Mouse (Mus musculus) mature B cell (primary cell): ENCODE data around the gene Napepld.
"Not testable (repeated sequence)": the region's sequence is repeated elsewhere in the genome, so short reads cannot be mapped to it uniquely, and the experiment has no call there.

Experiments
- in situ Hi-C: fragments of 300-500 bp; cut with MboI; formaldehyde crosslinking; loops from 2 replicates; pipeline ENCODE4 v1.14.3; 2019

The Napepld gene

DNA sequence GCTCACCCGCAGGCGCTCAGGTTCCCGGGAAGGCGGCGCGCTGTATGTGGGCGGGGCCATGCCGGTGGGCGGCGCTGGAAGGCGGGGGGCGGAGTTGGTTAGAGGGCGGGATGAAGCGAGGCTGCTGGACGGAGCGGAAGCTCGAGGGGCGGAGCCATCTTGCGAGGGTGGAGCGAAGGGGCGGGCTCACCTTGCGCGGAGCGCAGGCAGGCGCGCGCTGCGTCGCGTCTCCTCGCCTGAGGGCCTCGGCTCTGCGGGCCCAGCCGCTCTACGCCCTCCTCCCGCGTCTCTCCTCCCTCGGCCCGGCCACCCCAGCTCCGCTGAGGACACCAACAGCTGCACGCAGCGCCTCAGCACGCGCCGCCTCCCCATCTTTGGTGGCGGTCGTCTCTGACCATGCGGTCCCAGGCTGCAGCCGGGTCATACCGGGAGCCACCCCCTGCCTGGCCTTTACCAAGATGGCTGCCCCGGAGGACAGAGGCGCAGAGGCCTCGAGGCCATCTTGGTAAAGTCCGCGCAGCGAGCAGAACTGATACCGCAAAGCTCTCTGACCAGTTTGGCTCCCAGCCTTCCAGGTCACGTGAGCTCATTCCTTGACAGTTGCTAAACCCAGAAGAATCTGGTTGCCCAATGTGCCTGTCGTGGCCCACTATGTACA lies at the start of gene Napepld:
Gene Napepld, minus strand, starts transcription at position 46 of the 658 bp plus-strand sequence.
- in situ Hi-C loops, result no loop called here

DNA sequence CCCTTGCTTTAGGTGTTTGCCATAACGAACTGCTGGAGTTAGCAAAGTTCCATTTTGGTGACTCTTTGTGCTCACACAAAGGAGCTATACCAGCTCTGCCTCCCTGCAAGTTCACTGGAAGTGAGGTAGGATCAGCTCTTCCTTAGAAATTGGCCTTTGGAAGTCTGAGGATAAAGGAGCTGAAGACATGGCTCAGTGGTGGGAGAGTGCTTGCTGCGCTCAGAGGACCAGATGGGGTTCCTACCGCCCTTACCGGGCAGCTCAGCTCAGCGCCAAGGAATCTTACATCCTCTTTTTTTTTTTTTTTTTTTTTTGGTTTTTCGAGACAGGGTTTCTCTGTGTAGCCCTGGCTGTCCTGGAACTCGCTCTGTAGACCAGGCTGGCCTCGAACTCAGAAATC lies 44.8 kb upstream of the Napepld start:
- in situ Hi-C loops, result no loop called here

DNA sequence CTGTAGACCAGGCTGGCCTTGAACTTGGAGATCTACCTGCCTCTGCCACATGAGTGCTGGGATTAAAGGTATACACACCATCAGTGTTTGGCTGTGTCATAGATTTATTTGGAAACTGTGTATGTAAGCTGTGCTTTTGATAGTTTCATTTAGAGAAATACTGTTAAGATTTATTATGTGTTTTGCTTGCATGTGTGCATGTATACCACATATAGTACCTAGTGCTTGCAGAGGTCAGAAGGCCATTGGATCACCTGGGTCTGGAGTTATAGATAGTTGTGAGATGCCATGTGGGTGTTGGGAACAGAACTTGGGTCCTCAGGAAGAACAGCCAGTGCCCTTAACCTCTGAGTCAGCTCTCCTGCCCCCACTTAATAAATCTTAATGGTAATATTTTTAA lies 43.5 kb upstream of the Napepld start:
- in situ Hi-C loops, result no loop called here

DNA sequence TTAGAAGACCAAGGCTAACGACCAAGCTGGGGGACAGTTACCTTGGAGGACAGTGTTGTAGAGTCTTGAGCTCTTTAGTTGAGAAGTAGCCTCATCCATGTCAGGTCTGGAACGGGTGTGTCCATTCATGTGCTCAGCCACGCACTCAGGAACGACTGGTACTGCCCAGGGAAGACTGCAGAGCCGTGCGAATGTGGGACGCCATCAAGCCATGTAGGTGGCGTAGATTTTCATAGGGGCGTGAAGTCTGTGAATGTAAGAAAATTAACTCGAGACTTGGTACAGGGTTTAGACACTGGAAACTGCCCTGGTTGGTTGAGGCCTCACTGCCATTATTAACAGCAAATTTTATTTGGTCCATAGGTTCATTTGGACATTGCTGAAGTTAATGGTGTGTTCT lies 42.4 kb upstream of the Napepld start:
- in situ Hi-C loops, result no loop called here

DNA sequence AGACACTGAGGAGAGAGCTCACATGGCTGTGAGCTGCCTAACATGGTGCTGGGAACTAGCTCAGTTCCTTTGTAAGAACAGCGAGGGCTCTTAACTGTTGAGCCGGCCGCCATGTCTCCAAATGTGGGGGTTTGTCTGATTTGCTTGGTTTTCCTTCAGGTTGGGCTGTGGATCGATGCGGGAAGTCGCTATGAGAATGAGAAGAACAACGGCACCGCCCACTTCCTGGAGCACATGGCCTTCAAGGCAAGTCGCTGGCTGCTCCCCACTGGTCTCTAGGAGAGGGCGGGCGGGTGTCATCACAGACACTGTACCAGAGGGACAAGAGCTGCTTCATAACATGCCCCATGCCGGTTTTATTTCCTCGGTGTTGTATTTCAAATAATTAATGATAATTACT lies 38.7 kb upstream of the Napepld start:
- in situ Hi-C loops, result no loop called here

DNA sequence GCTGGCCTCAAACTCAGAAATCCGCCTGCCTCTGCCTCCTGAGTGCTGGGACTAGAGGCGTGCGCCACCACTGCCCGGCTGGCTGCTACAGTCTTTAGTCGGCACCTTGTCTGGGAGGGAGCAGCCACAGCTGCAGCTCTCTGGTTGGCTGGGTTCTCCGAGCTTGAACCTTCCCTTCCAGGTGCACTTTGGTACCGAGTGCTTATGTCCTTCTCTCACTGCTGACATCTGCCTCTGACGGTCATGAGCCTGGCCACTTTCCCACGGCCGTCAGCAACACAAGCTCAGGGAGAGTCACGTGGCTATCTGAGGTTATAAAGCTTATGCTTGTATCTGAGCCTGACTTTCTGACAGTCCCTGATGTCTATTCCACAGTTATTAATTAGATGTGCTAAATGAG lies 37.9 kb upstream of the Napepld start:
- in situ Hi-C loops, result no loop called here

DNA sequence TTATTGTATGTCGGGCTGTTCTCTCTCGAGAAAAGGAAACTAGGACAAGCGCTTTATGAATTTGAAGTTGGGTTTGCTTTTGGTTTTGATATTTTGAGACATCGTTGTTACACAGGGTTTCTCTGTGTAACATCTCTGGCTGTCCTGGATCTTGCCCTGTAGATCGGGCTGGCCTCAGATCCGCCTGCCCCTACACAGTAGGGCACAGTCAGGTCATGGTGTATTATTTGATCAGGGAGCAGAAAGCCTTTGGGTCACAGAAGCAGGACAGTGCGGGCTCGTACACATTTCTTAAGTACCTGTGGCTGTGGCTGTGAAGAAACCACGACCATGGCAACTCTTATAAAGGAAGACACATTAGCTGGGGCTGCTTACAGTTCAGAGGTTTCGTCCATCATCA lies 36.4 kb upstream of the Napepld start:
- in situ Hi-C loops, result no loop called here

DNA sequence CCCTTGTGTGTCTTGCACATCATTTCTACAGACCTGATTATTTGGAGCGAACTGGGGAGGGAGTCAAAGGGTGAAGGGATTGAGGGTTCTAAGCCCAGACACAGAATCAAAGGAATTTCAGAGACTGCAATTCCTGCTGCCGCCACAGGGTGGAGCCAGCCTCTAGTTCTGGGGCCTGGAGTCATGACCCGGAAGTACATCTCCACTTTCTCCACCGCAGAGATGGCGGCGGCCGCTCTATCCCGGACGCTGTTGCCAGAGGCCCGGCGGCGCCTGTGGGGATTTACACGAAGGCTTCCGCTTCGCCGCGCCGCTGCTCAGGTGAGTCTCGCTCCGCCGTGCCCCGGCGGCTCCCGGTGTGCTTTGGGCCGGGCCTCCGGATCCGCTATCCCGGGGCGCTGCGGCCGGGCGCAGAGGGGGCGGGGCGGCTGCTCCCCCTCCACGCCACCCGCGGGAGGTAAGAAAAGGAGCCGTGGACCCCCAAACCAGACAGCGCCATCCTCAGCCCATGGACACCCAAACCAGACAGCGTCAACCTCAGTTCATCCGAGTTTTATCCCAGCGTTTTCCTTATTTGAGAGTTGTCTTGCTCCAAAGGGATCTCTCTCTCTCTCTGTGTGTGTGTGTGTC lies 35.9 kb upstream of the Napepld start, which contains the start of gene Pmpcb:
Gene Pmpcb, plus strand, starts transcription at position 186 of the 630 bp plus-strand sequence.
- in situ Hi-C loops, result no loop called here

DNA sequence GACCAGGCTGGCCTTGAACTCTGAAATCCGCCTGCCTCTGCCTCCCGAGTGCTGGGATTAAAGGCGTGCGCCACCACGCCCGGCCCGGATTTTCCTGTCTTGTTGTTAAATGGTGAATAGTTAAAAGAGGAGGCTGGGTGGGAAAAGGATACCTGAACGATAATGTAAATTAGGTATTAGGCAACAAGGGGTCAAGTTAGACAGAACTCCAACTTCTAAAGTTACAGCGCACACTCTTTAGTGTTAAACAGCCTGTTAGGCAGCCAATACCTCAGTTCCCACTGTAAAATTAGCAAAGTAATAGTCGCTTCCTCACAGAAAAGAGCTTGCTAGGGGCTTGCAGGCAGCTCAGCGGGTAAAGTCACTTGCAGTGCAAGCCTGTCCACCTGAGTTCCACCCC lies 34.9 kb upstream of the Napepld start:
- in situ Hi-C loops, result no loop called here

DNA sequence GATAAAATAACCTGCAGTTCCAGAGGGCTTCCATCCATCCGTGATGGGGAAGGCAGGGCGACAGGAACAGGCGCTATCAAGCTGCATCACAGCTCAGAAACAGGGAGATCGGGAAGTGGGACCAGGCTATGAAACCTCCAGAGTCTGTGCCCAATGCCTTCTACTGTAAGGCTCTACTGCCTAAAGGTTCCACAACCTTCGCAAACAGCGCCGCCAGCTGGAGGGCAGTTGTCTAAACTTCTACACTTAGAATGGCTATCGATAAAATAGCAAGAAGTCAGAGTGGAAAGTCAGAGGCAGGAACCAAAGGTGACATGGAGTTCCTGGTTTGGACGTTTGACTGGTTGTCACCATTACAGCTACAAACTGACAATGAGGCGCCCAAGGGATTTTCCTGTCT lies 34.4 kb upstream of the Napepld start:
- in situ Hi-C loops, result no loop called here

DNA sequence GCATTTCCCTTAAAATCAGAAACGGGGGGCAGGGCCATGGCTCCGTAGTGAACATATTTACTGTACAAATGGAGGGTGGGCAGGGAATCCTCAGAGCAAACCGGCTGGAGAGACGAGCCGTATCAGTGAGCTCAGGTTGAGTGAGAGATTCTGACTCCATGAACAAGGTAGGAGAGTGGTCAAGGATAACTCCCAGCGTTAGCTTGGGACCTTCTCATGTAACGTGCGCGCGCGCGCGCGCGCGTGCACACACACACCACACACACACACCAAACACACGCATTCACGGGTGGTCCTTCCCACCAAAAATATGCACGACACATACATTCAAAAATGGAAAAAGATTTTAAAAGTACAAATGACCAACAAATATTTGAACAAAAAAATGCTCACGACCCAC lies 33.9 kb upstream of the Napepld start:
- in situ Hi-C loops, result no loop called here

DNA sequence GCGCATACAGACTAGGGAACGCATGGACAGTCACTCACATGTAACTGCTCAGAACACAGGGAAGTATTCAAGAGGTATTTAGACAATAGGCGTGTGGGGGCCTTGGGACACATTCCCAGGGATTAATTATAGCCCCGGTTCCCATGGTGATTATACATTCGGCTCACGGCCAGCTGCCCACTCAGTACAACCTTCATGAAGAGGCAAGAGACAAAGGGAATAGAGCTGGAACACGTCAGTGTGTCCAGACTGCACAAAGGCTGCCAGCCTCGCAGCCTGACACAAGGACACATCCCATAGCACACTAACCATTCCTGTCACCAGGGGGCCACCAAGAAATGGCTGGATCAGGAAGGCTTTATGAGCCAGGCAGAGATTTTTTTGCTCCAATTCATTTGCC lies 31.7 kb upstream of the Napepld start:
- in situ Hi-C loops, result no loop called here

DNA sequence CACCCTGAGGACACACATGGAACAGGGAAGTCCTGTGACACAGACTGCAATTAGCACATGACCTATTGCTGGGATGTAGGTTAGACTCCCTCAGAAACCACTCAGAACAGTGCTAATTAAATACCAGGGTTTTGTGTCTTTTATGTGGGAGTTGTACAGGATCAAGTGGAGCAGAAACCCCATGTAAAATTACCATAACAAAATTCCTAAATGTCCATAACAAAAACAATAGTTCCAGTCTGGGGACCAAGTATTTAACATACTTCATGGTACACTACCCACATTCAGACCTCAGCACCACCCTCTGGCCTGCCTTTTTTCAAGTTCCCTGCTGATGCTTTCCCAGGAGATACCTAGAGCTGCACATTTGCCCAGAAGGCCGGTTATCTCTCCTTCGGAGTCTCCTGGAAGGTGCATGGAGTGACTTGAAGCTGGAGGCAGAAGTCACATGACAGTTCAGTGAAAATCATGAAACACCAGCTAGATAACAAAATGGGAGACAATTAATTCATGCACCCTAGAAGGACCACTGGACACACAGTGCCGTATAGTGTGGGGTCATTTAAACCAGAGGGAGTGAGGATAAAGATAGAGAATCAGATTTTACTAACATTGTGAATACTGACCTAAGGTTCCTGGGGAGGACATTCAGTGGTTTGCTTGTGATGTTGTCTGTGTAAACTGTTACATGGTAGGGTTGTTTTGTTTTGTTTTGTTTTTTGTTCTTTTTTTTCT lies 31.1 kb upstream of the Napepld start:
- in situ Hi-C loops, result no loop called here

DNA sequence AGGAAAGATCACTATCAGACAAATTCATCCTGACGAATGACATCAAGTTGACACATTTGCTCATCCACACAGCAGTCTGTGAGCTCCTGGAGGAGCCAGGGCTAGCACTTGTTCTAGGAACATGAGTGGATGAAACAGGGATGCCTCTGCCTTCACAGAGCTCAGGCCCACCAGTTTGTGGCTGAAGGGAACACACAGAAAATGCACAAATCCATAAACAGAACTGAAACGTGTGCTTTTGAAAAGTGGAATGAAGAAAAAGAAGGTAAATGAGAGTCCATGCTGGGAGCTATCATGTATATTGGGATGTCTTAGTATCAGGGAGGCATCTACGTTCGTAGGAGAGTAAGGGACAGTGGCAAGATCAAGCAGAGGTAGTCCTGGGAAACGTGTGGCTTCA lies 27.9 kb upstream of the Napepld start:
- in situ Hi-C loops, result no loop called here

DNA sequence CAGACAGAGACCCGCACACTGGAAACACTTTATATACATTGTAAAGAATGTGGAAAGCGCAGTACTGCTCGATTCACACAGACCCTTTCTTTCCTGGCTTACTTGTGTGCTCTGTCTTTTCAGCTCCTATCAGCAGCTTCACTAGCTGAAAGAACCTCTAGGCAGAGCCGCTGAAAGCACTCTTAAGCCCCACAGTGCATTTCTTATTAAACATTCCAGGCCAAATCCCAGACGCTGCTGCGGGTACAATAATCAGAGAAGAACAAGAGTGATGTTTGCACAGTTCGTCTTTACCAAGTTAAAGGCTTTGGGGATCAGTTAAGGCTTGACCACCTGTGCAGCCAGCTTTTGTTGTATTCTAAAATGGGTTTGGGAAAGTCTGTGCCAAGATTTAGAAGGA lies 23.7 kb upstream of the Napepld start:
- in situ Hi-C loops, result no loop called here

DNA sequence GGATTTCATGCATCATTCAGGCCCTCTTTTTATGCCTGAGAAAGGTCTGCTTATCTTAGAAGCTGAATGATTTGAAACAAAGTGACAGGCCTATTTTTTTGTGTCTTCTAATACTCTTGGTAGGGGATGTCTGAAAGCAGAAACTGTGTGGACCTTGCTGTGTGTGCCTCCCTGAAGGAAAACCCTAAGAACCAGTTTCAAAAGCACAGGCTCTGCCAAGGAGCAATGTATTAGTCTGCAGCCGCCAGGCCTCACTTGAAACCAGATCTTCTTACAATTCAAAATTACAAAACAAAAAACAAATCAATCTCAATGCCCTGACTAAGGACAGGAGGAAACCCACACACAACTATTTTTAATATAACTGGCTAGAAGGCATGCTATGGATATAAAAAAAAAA lies 23.2 kb upstream of the Napepld start:
- in situ Hi-C loops, result no loop called here

DNA sequence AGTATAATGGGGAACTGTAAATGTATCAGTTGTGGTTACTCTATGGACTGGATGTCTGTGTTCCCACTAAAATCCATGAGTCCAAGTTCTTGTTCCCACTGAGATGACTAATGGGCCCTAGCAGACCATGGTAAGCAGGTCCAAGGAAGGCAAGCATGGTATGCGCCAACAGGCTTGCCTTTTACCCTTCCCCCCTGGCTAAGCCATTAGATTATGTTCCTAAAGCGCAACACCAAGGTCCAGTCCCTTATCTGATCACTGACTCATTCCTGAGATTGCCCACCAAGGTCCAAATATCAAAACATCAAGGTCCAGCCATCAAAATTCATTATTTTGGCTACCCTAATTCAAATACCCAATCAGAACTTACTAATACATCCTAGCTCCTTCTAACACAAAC lies 18.0 kb upstream of the Napepld start:
- in situ Hi-C loops, result no loop called here

DNA sequence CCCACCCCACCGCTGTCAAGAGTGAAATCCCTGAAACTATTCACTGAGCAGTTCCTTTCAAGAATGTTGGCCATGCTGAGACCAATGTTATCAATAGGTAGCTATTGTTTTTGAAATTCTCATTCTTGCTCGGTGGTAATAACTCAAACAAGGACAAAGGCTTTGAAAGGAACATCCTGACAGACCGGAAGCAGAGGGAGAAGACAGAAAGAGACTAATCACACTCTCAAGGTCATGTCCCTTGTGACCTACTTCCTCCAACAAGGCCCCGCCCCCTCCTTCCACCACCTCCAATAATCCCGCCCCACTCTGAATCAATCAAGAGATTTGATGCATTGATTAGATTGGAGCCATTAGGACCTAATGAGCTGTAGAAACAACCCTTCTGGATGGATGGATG lies 17.4 kb upstream of the Napepld start:
- in situ Hi-C loops, result no loop called here

DNA sequence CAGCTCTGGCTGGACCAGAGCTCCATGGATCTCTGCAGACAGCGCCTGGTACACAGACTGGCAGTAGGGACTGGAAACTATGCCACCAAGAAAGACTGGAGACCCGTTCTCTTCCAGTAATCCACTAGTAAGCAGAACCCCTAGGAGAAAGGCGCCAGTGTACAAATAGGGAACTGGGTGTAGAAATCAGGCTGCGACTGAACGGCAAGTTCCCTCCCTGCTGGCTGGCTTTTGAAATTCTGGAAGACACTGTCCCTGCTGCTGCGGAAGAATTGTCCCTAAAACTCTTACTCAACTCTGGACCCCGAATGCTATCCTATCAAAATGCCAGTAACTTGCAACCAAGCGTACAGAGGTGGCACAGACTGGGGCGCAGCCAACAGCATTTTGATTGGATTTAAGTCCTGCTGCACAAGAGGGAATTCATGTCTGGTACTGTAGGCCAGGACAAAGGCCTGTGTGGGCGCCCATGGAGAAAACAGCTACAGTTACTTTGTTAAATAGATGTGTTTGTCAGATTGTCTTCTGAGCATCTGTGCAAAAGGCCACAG lies 16.0 kb upstream of the Napepld start:
- in situ Hi-C loops, result no loop called here

DNA sequence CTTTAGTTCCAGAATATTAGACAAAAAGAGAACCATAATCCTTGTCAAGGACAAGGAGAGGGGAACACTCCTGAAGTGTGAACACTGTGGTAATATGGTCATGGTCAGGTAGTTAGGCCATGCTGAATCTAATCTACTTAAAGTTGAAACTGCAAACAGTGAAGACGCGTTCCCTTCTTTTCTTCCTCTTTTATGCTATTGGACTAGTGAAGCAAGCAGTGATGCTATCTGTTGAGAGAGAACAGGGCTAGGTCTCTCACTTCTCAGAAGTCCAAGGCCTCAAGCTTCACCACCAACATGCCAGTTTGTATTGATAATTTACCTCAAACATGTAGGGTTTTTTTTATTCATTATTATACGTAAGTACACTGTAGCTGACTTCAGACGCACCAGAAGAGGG lies 13.3 kb upstream of the Napepld start:
- in situ Hi-C loops, result no loop called here

DNA sequence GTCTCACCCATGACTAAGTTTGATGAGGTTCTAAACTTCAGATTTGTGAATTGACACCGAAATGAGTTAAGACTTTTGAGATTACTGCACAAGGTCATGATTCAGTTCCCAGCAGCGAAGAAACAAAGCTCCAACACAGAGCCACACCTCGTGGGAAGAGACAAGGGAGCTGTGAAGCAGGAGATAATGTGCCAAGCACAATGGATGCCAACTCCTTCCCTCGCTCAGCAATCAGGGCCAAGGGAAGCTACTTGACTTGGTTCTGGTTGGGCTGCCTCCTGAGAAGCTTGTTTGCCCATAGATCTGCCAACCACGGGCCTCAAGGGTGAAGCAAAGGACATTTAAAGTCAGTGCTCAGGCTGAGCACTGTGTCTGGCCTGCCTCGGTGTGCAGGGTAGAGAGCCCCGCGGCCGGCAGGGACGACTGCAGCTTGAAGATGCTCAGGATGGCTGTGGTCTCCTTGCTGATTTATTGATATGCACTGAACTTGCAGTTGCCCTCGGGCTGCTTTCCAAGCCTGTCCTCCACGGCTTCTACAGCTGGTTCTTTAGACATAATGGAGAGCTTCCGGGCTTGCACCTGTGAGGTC lies 11.0 kb upstream of the Napepld start:
- in situ Hi-C loops, result no loop called here

DNA sequence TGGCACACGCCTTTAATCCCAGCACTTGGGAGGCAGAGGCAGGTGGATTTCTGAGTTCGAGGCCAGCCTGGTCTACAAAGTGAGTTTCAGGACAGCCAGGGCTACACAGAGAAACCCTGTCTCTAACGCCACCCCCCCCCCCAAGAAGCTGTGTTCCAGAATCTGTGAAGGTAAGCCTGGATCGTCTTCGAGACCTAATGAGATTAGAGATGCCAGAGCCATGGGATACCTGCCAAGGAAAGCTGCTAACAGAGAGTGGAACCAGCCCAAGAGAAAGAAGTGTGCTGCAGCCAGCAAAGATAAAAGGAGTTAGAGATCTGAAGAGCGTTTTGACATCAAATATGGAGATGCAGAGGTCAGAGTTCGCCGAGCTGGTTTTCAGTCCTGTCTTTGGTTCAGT lies 6.8 kb upstream of the Napepld start:
- in situ Hi-C loops, result not testable (repeated sequence)

DNA sequence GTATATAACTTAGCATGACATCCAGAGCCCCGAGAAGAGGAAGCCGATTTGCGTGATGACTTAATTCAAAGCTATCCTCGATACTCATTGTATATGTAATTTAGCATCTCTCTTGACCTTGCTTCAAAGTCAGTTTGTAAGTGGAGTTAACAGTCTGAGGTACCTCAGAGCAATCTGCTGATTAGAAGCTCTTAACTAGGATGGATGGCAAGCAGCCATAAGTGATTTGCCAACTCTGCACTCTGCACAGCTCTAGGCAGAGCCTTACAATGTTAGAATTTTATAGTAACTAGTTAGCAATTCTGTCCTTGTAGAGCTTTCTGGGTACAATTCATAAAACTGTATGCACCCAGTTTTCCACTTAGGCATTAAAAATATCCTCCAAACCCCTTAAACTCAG lies 5.3 kb upstream of the Napepld start:
- in situ Hi-C loops, result no loop called here
